Mouse (Mus musculus) cerebral cortex, adult 2 months (tissue): ENCODE data around the gene Pdzrn3.

Experiments used
- WGBS: fragments of 180-500 bp; shearing (Covaris S2); methylation state at CpG from one replicate; pipeline ENCODE4 v1.1.7; 2018; 5-methylcytosine and 5-hydroxymethylcytosine counted together

The Pdzrn3 gene

DNA sequence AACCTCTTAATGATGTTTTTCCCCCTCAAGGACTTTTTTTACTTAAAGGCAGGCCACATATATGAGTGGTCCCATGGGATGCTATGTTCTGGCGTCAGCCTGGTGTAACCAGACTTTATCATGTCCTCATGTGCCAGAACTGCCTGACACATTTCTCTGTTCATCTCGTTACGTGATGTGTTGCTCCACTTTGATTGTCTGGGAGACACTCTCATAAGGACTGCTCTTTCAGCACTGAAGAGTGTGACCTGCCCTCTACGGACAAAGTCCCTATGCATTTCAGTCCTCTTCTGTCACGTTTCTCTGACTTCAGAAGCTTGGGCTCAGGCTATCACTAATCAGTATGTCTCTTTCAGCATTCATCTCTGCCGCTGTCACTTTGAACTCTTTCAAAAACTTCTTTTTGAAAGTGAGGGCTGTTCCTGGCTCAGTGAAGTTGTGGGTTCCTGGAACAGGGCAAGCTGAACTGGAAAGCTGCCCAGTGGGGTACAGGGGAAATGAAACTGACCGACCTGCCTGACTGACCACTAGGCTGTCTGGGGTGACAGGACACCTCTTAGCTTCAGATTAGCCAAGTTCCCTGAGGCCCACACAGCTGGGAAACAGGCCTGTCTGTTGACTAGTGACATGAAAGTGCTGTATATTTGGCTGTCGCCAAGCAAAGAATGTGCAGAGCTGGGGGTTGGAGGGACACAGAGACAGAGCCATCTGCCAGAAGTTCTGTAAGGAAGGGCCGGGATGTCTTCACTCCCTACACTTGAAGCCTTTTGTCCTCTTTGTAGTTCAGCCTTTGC, 10.7 kb downstream of the Pdzrn3 start:
- 50% methylated on average over 9 of the region's 9 CpGs for WGBS

DNA sequence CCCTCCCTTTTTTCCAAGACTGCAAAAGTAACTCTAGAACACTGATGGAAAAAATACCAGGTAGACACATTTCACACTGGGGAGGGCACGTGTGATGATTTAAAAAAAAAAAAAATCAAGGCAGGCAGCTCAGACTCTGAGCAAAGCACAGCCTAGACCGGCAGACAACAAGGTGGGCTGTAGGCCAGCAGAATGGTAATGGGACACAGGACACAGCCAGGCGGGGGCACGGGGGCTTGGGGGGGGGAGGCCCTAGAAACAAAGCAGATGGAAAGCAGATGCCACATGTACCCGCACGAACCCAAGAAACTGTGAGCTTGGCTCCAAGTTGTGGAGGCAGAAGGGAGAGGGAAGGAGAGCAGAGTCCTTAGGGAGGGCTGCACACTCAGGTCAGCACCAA, 11.9 kb downstream of the Pdzrn3 start:
- 44% methylated on average over 6 of the region's 6 CpGs for WGBS

DNA sequence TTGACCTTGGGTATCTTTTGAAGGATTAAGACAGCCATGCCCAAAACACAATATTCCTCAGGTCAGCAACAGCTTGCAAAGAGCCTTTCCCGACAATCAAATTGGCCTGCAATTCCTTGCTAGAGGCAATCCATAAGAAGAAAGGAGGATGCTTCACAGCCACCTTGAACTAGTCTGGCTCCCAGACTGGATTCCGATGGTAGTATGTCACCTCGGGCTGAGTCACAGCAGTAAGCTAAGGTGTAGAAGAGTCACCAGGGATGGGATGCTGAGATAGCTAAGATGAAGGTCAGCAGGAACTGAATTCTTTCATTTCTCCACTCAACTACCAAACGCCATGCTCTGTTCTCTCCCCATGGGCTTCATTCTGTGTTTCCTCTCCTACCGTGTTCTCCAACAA, 13.8 kb downstream of the Pdzrn3 start:
- 79% methylated on average over 5 of the region's 5 CpGs for WGBS

DNA sequence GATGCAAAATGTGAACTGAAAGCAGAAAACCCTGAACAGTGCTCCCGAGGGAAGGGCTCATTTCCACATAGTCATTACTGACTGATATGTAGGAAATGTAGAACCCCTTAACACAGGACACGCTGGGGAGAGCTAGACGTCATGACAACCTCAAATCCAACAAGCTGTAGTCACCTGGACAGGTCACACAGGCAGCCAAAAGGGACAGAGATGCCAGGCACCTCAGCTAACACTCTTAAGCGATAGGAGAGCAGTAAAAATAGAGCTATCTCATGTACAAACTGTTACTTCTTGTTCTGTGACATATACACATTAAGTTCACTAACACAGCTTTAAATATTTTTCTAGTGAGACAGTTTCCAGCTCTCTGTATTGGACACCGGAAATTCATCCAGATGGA, 15.0 kb downstream of the Pdzrn3 start:
- 66% methylated on average over 5 of the region's 5 CpGs for WGBS

DNA sequence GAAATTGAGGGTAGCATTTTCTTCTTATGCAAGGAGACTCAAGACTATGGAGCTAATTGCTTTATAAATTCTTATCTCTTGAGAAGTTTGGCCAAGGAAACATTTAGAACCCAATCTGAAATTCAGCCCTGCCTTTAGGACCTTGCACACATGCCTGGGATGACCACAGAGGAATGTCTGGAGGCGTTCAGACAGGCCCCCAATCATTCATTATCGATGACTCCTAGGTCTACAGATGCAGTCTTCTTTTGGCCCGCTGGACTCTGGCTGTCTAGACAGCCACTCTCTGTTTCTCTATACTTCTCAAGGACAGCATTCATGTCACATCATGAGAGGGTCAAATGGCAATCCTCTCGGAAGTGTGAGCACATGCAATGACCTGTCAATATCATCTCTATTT, 15.4 kb downstream of the Pdzrn3 start:
- WGBS, result 78% methylated on average over 4 of the region's 4 CpGs

DNA sequence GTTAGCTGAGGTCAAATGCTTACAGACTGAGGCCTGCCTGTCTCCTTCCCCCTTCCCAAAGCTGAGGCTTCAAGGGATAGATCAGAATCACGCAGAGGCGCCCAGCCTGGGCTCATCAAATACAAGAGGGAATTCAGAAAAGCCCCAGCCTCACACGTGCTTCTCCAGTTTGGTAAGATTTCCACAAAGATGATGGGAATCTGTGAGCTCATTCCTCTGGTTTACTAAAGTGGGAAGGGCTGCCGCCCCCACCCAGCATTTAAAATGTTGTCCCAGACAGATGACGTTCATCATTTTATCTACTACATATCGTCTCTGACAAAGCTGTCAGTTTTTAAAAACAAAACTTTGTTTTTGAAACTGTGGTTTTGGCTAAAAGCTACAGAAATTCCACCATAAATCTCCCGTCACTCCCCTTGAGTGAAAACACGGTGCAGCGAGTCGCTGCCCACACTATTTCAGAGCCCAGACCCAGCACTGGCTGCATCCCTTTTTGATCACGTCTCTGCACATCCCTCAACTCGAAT, 17.4 kb downstream of the Pdzrn3 start:
- 63% methylated on average over 12 of the region's 12 CpGs for WGBS

DNA sequence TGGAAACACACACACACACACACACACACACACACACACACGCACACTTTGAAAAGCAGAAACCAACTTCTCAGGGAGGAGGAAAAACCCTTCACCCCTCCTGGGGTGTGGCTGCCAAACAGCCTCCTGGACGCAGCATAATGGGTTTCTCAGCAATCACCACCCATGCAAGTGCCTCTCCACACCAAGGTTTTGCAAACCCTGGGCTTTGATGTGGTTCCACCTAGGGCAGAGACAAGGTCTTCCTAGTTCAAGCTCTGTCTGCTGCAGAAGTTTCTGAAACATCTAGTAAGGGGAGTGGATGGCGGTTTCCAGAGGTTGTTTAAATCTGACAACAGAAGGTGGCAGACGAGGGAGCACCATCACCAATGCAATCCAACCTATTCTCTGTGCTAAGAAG, 18.1 kb downstream of the Pdzrn3 start:
- WGBS, result 62% methylated on average over 4 of the region's 4 CpGs

DNA sequence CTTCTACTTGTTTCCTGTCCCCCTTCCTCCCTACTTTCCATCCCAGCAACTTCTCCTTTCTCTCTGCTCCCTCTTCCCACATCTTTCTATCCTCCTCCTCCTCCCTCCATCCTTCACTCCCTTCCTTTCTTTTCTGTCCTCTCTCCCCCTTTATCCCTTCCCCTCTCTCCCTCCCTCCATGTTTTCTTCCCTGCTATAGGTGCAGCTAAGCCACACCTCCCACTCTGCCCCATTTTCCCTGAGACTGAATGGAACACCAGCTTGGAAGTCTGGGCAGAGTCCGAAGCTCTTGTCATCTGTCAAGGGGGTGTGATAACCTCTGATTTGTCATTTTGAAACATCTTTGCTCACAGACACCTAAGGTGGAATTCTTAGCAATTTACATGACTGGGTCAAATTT, 22.8 kb downstream of the Pdzrn3 start:
- 49% methylated on average over 1 of the region's 1 CpGs for WGBS

DNA sequence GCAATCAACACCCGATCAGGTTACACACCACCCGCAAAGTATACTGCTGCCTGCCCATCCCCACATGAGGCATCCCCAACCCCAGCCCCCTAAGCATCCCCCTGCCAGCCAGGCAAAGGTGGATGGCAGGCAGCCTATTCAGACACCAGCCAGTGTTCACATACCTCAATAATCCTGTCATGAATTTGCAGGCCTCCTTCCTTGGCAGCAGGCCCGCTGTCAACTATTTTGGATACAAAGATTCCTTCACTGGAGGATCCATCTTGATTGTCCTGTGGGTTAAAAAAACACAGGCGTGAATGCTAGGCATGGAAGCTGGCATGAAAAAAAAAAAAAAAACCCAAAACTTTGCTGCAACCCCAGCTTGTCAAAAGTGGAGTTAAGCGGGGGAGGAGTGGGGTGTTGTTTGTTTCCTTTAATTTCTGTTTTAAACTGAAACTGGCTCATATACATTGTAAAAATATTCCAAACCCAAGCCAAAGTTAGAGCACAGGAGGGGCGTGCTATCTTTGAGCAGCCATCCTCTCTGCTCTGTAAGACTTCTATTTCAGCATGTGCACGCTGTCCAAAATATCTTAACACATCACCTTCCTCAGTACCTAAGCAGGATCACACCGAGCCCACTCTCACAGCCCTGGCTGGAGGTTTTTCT, 23.3 kb downstream of the Pdzrn3 start:
- WGBS, result 31% methylated on average over 8 of the region's 8 CpGs

DNA sequence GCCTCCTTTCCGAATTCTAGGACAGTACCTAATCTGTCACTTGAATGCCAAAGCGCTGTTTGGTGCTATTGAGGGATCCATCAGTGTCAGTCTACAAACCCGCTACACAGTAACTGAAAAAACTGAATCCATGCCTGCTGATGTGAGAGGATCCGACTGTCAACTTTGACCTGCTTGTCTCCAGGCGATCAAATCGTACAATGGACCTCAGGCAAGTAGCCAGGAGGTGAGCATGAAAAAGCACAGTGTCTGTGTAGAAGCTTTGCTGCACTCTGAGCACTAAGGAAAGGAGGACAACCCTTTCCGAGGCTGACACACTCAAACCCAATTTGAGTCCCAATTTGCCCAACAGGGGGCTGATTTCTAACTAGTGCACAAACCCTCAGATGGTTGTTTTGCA, 24.0 kb downstream of the Pdzrn3 start:
- WGBS, result 53% methylated on average over 7 of the region's 7 CpGs

DNA sequence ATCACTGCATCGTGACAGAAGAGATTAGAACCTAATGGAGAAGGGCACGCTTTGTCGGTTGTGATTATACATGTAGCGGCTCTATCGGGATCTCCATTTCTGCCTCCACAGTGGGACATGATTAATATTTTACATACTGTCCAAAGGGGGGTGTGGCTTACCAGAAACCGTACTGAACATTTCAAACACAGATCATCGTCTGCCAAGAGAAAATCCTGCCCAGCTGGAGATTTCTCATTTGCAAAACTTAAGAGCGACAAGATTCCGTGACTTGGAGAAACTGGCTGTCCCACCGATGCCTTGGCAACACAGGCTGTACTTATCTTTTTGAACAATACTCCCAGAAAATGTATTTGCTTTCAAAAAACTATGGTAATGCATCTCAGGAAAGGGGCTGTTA, 25.1 kb downstream of the Pdzrn3 start:
- WGBS, result 55% methylated on average over 10 of the region's 10 CpGs

DNA sequence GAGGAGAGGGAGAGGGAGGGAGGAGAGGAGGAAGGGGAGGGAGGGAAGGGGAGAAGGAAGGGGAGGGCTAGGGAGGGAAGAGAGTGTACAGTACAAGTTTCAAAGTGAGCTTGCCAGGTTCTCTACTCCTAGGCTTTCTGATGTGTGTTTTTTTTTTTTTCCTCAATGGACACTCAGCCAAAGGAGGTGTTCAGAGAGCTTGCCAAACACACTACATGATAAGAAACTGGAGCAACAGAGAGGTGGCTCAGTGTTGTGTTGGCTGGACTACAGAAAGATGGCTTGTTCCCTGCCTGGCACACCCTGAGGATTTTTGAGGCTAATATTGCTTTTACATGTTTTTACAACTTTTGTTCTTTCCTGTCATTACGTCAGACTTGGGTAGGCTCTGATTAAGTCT, 26.6 kb downstream of the Pdzrn3 start:
- 45% methylated on average over 1 of the region's 1 CpGs for WGBS

DNA sequence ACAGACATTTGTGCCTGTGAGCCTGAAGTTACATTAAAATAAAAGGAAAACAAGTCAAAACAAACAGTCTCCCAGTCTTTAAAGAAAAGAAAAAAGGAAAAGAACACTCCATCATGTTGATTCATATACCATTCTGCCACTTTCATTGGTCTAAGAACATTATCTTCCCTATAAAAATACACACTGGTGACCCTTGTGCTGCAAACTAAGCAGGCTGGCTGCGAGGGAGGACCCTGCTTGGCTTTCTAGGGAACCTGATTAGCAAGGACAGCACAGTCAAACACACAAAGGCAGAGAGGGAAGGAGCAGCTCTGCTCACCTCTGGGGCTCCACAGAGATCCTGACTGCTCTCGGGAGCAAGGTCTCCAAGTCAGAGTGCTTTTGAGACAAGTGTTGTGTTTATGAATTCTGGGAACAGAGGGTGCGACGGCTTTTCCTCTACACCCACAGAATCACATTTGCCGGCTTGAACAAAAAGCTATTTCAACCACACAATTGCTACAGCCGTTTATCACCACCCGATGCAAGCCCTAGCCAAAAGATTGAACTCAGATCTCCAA, 27.2 kb downstream of the Pdzrn3 start:
- 18% methylated on average over 7 of the region's 7 CpGs for WGBS

DNA sequence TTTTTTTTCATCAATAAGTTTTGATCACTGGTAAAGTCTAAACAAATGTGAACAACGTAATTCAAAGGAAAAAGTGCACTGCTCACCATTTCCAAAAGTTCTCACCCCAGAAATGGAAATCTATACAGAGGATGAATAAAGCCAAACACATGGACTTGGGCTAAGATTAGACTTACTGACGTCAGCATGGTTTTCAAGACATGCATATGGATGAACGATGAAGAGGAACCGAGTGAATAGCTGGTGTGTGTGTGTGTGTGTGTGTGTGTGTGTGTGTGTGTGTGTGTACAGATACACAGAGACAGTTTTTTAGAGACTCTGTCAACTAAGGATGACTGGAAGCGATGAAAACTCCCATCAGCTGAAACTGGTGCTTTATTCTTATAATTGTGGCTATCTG, 29.2 kb downstream of the Pdzrn3 start:
- WGBS, result 32% methylated on average over 5 of the region's 5 CpGs

DNA sequence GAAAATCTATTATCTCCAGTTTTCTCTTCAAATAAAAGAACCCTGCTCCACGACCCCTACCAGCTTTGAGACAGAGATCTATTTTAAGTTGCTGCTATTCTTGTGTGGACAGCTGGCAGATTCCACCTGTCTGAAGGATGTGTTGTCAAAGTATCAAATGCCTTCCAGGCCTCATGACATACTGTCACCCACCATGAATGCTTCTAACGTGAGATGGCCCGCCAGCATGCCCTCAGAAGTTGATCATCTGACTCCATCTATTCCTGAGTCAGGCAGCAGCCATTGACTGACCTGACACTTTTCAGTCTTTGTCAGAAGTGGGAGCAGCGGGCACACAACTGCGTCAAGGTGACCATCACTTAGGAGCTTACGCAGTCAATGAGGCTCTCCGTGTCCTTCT, 37.6 kb downstream of the Pdzrn3 start:
- WGBS, result 81% methylated on average over 7 of the region's 7 CpGs

DNA sequence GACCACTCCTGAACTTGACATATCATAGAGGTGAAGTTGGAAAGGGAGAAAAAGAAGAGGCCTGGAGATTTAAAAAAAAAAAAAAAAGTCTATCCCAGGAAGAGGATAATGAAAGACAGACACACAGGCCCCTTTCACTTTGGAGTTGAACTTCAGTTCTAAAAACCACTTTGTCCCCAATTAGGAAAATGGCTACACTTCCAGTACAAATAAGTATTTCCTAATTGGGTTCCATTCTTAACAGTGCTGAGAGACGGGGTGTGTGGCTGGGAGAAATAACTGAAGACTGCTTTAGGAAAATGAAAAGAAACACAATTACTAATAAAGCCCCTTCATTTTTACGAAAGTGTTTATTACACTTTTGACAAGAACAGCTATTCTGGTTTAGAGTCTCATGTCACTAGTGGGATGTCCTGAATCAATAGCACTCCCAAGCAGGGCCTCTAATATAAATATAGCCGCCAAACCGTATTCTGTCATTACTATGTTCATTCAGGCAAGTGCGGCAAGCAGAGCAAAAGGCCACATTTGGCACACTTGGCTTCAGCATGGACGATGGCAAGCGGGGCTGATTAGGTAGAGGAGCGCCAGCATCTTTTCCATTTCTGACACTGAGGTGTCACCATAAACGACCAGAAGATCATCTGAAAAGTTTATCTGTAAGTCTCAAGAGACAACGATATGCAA, 39.7 kb downstream of the Pdzrn3 start:
- 72% methylated on average over 10 of the region's 10 CpGs for WGBS

DNA sequence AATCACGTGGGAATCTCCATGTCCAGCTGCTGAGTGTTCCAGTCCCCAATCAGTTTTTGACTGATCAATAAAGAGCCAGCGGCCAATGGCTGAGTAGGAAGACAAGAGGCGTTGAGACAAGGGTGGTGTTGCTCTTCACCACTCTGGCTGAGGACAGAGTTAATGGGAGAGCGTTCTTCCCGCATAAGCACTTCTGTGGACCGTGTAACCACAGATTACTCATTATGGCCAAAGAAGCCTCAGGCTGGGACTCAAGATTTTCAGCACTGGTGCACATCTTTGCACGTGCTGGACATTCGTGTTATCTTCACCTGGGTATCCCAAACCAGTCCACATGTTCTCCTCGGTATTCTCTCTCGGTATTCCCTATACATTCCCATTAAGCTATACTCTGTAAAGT, 41.0 kb downstream of the Pdzrn3 start:
- 84% methylated on average over 10 of the region's 10 CpGs for WGBS

DNA sequence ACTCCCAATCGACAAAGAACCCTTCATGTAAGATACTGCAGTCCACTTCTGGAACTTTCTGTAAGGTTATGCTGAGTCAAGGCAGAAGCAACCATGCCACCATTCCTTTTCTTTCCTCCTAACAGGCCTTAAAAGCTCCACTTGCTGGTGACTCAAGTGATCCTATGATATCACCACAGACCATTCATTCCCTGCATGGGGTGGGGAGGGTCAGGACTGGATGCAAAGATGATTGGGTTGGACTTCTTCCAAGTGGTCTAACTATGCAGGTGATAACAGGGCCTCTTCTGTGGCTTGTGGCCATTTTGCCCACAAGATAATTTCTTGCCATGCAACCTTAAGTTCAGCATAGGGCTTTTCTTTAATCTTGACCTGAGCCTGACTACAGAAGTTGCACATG, 42.0 kb downstream of the Pdzrn3 start:
- 89% methylated on average over 1 of the region's 1 CpGs for WGBS

DNA sequence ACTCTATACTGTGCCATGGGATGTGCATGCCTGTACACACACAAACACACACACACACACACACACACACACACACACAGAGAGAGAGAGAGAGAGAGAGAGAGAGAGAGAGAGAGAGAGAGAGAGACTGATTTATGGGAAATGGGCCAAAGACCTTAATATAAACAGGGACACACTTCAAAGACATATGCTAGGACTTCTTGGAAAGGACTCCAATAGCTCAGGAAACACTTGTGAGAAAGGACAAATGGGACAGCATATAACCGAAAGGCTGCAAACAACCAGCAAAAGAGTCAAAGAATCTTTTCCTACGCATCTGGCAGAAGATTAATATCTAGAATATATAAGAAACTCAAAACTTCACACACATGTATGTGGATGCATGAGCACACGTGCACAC, 43.2 kb downstream of the Pdzrn3 start:
- 68% methylated on average over 3 of the region's 3 CpGs for WGBS

DNA sequence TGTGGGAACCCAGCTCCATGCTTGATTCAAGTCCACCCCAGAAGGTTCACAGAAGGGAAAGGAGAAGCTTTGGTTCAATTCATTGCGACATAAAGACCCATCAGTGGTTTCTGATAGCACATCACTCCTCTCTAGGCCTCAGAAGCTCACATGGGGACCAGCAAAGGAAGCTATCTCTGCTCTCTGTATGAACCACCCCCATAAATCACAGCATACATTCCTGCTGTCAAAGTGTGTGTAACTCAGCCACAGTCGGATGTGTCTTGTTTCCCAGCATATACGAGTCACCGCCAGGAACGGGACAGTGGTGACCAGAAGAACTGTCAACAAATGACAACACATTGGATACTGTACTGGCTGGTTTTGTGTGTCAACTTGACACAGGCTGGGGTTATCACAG, 47.3 kb downstream of the Pdzrn3 start:
- WGBS, result 68% methylated on average over 5 of the region's 5 CpGs

DNA sequence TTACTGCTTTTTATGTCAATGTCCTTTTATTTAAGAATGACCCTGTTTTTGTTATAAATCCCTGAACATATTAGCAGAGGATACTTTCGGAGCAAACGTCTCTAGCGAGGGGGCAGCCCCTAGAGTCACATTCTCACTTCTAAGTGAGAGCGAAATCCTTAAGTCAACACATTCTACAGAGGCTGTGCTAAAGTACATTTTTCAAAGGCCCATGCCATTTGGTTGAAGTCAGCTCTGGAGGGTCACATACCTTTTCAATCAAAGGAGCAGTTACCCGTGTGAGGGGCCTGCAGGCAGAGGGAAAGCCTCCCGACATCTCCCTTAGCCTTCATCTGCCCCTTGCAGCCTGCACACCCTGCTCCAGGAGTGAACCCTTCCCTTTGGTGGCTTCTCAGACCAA, 48.2 kb downstream of the Pdzrn3 start:
- 86% methylated on average over 6 of the region's 6 CpGs for WGBS

DNA sequence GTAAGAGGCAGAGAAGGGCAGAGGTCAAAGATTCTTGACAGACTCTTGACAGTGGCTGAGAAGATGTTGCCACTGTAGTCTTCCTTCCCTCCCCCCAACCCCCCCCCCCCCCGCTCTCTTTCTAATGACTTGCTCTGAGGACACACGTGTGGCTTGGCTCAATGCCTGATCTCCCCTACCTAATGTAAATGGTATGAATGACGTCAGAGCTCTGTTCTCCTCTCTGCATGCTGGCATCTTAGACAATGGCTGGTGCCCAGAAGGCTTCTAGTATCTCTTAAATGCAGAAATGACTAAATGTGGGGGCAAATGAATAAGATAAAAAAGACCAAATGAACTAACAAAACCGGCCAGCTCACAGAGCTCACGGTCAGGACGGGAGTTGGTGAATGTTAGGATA, 49.2 kb downstream of the Pdzrn3 start:
- 50% methylated on average over 6 of the region's 6 CpGs for WGBS
